Mouse (Mus musculus): ENCODE data around the gene Prox1.

Gene Prox1

DNA sequence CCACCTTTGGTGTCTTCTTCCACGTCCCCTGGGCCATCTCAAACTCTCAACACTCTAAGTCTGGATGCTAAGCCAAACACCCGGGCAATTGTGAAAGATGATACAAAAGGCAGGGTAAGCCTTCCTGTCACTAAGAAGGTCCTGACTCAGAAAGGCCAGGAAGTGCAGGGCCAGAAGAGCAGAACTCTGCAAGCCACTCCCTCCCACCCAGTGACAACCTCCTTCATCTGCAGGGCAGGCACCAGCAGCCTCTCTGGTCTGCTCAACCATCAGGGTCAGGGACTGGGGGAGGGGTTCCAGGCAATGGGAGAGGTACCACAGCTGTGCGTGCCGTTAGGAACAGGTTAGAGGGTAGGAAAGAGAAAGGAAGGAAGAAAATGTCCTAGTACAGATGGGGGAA lies 27.9 kb downstream of the Prox1 start:
- no peak for DNase-seq (ENCODE audit: low spot score)

DNA sequence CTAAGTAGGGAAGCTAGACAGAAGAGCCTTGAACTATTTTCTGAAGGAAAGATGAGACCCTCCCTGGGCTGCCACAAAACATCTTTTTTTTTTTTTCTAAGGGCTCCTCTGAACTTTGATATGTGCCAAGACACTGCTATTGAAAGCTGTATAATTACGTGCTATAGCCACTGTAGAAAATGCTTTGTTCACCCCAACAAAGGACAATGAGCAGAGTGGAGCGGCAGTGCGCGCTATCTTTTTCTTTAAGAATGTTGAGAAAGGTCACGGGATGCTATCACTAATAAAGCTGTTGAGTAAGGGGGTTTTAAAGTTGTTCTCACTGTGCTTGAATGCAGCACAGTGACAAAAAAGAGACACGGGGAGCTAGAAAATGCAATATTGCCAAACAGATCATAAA lies 30.0 kb downstream of the Prox1 start:
- no peak for DNase-seq (ENCODE audit: low spot score)

DNA sequence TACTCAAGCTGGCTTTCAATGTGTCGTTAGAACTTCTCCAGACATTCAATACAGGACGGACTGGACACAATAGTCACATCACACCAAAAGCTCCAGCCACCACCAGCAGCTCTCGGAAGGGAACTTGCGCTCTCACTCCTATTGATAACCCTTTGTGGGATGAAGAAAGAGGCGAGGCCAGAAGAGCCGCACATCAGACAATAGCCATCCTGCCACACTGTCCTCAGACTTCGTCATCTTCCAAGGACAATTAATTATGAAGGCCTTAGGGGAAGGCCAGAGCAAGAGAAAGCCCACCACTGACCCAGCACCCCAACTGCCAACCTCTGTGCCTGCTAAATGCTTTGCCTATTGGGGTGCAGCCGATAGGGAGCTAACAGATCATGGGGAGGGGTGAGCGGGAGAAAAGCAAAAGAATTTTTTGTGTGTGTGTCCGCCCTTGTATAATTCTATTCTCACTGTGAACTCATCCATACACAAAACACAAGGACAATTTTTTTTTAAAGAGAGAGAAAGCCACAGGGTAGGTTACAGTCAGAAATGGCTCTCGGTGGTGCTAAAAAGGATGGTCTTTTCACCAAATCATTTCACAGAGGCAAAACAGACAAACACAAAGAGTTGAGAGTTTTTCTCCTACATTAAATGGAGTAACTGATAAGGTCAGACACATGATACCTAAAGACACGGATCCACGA lies 30.7 kb downstream of the Prox1 start:
- no peak for DNase-seq (ENCODE audit: low spot score)

DNA sequence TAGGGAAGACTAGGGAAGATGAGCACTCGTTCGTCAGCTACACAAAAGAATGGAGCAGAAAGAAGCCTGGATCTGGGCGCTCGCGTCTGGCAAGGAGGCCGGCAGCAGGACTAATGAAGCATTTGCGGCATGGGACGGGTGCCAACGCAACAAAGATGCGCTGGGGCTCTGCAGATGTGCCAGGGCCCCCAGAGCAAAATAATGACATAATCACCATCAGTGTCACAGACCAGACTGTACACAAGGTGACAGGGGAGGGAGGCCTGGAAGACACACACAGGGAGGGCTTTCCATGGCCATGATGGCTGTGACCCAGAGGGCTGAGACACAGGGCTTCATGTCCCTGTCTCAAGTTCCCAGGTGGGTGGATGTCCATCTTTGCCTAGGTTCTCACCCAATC lies 32.6 kb downstream of the Prox1 start:
- DNase-seq (ENCODE audit: low spot score) = no peak

DNA sequence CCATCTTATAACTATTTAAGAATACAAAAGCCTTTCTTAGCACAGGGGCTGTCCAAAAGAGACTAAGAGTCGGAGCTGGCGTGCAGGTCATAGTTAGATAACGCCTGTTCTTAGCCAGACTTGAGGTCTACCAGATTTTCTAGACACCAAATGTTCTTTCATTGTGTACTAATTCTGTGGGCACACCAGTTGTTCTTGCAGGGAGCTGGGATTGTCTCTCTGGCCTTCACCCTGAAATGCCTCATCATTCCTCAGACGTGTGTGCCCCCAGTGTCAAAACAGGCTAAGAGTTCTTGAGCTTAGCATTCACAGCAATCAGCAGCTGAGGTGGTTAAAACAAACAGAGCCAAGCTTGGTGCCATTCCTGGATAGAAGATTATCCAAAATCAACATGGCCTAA lies 37.6 kb downstream of the Prox1 start:
- DNase-seq (ENCODE audit: low spot score) = no peak

DNA sequence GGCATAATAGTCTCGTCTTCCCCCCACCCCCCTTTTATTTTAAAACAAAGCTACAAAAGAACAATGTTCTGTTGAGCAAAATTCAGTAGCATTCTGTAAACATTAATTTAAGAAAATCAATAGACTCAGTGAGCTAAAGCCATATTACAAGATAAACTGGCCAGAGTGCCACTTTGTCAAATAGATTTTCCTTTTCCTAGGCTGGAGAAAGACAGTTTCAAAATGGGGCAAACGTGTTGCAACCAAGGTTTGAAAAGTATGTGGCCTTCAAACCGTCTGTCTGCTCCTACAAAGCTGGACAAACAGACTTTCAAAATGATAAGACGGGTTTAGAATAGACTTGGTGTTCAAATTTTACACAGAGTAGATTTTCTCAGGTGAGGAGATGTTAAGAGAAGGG lies 39.6 kb downstream of the Prox1 start:
- DNase-seq (ENCODE audit: low spot score) = no peak

DNA sequence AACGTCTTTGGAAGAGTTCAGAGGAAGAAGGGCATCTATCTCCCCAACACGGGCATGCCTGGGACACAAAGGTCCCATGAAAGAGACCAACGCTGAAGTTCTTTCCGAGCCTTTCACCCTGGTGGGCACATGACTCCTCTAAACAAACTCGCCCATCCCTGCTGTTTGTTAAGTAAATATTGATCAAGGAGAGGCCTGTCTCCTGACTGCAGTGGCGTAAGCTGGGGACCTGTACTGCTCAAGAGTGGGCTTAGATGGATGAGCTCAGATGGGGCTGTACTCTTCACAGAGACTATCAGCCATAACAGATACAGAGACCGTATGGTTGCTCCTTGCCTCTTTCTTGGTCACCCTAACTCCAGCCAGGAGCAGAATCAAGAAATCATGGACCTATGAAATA lies 41.0 kb downstream of the Prox1 start:
- DNase-seq (ENCODE audit: low spot score) = no peak

DNA sequence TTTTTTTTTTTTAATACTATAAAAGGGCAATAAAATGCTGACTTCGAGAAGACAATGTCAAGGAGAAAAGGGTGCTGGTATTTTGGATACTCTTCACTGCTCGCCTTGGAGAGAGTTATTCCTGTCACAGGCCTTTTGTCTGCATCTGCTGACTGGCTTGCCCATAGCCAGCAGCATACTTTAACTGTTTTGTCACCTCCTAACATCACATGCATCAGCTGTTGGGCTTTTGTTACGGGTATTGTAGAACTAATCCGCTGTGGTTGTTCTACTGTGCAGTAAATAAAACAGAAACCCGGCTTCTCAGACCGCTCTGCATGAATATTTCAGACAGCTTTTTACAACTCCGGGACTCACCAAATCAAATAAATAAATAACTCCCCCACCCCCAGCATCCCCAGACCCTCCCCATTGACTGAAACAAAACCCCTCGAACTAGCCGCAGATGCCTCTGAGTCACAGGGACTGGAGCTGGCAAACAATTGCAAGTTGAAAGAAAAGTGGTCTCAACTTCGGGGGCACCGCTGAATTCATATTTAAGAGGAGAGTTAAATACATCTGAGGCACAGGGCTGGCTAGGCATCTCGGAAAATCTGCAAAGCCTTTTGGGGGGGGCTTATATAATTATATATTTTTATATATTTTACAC lies 41.7 kb downstream of the Prox1 start:
- DNase-seq (ENCODE audit: low spot score) = no peak

DNA sequence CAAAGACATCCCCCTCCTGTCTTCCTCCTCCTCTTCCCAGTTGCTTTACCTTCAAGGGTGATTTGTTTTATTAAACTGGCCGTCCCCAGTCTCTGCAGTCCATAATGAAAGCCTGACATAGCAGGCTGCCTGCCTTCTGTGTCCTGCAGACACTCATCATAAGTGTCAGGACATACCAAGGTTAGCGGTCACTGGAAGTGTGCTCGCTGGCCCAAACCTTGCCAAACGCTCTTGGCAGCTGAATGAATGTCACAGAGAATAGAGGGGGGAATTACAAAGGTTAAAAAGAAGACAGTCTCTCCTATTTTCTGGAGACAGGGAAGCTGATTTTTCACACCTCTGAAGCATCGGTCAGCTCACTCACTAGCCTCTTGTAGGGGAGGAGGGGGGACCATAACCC lies 42.6 kb downstream of the Prox1 start:
- no peak for DNase-seq (ENCODE audit: low spot score)

DNA sequence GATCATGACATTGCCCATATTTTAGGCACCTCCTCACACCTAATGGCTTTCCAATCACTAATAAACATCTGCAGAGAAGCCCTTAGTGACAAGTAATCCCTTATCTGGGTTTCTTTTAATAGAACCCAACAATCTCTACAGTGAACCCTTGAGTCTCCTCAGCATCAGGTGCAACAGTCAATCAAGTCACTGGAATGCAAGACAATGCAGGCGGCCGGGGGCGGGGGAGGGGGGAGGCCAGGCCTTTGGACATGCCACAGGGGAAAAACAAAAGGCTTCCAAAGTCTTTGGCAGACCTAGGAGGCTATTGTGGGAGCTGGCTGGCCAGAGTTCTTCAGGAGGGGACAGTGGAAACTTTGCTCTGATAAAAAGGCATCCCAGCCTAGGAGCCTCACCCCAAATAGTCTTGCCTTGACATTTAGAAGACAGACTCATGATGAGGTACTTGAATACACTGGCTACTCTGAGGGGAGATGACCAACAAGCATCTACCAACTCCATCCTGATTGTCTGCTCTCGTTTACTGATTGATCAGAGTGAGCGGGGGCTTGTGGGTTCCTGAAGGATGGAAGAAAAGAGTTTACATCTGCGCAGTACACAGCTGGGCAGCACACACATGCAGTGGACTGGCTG lies 43.2 kb downstream of the Prox1 start:
- DNase-seq (ENCODE audit: low spot score) = no peak

DNA sequence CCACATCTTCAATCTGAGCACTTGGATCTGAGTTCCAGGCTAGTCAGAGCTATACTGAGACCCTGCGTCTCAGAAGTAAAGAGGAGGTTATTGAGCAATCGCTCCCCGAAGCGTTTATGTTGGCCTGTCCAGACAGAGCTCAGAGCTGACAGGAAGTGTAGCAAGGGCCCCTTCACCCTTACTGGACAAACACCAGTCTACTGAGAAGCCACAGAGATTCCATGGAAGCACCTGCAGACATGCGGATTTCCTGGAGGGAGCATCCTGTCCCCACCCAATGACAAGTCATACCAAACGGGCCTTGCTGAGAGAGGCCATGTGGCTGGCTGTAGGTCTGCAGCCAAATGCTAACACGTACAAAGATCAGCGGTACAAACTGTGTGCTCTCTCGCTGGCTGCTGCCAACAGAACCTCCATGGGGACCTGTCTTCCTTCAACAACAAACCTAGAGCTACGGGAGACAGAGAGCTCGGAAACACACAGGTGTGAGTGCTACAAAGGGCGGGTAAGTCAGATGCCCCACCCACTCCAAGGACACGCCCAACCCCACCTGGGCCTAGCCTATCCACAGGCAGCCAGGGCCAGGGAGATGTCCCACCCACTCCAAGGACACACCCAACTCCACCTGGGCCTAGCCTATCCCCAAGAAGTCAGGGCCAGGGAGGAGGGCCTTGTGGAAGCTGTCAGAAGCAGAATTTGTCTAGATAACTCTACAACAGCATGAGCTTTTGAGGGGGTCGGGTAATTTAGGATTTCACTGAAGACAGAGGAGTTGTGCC lies 45.4 kb downstream of the Prox1 start:
- peak; percentile 38 for DNase-seq (ENCODE audit: low spot score)

DNA sequence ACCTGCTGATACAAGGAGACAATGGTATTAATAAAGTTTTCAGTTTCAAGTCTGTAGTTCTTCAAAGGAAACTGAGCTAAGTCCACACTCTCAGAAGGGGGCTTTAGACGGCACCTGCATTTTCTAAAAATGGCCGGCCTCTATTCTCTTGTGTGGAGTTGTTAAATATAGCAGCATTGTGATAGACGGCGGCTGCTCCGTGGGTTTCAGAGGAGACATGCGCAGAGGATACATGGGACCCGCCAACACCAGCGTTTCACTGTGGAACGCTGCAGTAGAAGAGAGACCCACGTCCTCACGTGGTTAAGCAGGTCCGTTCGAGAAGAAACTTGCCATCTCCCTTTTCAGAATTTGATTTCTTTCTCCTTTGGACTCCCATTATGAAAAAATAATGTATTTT lies 47.1 kb downstream of the Prox1 start:
- no peak for DNase-seq (ENCODE audit: low spot score)

DNA sequence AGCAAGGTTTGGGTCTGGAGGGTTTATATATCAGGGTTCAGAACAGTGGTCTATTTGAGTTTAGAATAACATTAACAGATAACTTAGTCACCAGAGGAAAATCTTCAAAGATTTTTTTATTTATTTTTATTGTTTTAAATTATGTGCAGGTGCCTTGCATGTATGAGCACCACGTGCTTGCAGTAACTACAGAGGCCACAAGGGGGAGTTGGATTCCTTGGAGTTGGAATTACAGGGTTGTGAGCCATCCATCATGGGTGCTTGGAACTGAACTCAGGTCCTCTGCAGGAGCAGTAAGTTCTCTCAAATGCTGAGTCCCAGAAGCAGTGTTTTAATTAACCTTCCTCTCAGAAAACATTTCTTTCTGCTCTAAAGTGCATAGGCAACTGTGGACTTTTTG lies 54.5 kb downstream of the Prox1 start:
- no peak for DNase-seq (ENCODE audit: low spot score)

DNA sequence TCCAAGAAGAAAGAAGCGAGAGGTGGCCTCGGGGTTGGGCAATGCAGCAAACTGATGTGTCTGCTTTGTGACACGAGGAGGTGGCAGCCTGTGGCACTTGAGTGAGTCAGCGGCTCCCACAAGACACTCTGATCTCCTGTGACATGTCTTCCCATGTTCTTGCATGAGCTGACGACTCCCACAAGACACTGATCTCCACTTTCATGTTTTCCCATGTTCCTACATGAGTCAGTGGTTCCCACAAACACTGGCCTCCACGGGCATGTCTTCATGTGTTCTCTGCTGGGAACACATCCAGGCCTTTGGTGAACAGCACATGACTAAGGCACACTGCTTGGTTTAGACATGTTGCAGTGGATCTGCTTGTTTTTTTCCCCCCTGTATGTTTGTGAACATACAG lies 58.8 kb downstream of the Prox1 start:
- no peak for DNase-seq (ENCODE audit: low spot score)

DNA sequence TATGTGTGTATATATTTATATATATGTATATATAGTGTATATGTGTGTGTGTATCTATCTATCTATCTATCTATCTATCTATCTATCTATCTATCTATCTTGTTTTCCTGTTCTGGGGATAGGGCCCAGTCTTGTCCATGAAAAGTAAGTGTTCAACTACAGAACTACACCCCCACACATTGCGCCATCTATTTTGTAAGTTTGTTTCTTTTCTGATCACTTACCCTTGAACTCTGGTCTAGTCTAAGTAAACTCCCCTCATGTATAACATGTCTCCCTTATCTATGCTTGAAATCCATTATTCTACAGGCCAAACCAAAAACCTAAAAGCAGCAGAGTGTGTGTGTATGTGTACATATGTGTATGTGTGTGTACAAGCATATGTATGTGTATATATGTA lies 62.9 kb downstream of the Prox1 start:
- no peak for DNase-seq (ENCODE audit: low spot score)

DNA sequence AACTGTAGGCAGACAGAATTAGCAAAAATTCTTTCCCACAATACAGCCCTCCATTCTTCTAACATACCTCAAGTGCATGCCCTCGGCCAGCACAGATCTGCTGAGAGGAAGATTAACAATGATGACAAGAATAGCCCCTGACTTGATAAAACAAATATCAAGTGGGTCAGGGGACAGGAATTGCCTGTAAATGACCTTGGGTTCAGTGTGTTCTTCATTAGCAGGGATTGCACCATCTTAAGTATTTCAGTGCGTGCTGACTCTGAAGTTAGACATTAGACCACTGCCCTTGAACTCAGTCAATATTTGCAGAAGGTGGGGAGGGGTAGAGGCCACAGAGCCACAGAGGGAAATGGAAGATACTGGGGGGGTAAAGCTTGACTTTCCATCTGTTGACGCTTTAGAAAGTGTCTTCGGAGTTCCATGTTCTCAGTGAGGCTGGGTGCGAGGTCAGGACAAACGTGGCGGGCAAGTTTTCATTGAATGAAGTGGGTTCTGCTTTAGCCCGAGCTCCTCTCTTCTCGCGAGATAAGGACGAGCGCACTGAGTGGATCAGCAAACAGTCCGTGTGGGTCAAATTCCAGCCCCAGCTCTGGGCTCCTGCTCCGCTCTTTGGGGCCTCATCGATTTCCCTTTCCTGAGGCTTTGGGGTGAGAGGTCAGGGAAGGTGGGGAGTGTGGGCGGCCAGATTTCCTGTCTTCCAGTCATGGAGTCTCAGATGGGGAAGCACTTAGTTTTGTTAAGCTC lies 63.7 kb downstream of the Prox1 start:
- DNase-seq (ENCODE audit: low spot score) = no peak

DNA sequence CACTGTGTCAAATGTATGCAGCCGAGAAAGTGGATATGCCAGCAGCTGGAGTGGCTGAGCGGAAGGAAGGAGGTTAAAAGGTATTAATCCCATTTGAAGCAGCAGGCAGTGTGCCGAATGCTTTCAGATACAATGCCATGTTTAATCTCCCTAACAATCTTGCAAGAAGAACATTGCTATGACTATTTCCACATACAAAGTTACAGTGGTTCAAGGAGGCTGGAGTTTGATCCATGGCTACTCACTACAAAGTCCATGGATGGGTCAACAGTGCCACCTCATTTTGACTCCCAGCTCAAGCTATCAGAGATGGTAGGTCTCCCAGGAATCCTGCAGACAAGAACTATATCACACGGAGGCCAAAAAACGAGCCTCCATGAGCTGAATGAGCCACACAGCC lies 64.5 kb downstream of the Prox1 start:
- DNase-seq (ENCODE audit: low spot score) = no peak

DNA sequence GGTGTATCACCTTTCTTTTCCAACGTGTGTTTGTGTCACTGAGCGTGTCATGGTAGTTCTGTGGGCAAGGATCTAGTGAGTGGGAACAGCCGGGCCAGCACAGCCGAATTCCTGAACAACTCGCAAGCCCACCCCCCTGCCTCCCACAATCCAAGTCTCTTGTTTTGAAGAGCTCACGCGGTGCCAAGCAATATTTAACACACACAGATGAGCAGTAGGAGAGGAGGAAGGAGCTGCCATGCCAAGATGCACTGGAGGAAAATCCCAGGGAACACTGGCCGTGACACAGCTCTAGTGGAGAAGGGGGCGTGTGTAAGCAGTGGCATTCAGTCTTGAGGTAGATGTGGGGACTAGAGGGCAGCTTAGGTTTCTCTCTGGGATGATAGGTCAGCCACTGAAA lies 77.2 kb downstream of the Prox1 start:
- DNase-seq (ENCODE audit: low spot score) = no peak

DNA sequence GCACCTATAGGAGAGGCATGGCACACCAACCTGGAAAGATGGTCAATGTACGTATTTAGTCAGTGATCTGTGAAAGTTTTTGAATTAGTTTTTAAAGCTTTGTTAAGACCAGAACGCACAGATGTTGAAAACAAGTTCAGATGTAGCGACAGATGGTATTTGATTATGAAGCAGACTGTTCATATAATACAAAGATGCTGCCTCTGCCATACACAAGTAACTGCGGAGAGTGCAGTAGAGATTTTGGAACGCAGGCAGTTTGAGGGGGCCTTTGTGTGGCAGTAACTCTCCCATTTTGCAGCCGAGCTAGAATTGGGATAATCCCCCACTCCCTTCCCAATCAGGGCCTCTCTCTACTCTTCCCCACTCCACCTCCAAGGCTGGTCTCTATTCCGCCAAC lies 78.4 kb downstream of the Prox1 start:
- DNase-seq (ENCODE audit: low spot score) = no peak

DNA sequence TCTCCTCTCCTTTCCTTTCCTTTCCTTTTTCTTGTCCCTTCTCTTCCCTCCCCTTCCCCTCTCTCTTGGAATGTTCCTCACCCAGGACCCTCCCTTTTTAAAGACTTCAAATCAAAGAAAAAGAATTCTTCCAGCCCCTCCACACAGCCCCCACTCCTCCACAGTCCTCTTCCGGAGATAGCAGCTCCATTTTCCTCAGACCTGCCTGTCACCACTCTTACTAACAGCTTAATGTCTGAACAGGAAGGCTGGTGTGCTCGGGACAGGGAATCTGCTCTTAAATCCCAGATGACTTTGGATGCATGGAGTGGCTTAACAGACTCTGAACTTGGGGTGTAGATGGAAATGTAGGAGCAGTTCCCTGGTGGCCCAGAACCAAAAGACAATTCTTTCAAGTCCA lies 81.6 kb downstream of the Prox1 start:
- DNase-seq (ENCODE audit: low spot score) = no peak

DNA sequence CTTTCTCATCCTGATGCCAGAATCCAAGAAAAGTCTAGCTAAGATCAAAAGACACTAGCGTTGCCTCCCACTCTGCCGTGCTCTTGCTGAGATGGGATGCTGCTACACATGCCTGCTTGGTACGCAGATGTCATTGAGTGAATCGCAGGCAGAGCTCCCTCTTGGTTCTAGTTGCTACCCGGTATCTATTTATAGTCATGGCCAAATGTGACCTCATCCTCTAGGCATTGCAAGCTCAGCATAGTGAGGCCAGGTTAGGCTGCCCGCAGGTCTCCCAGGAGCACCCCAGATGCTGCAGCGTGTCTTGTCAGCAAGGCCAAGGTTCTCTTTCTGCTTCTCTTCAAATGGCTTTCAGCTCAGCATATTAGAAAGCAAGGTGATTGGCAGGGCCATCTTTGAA lies 84.8 kb downstream of the Prox1 start:
- no peak for DNase-seq (ENCODE audit: low spot score)

DNA sequence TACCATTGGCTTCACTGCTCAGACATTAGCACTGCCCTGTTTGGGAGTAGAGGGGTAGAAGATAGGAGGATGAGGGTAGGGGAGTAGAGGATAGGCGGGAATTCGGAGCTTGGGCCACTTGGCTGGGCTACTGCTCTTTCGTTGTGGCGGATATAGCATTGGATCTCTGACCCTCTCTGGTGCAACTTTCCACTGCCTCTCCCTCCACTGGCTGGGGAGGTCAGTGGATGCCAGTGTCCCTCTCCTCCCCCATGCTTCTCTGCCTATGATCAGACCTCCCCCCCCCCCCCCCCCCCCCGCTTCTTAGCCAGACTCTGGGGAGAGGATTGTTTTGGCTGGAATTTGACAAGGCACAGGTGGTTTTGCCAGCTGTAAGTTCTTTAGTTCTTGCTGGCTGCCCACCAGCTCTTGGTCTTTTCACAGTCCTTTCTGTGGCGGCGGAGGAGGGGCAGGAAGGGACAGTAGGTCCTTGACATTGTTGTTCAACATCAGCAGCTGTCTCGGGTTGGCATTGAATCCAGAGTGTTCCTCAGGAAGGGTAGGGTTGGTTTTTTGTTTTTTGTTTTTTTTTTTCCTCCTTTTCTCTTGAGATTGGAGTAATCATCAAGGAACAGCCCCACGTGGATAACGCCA lies 90.8 kb downstream of the Prox1 start:
- DNase-seq (ENCODE audit: low spot score) = no peak
